Mouse (Mus musculus) kidney, postnatal 14 days (tissue): ENCODE measurements at regions not wholly inside any gene's neighbourhood (a gene's known extent, or its start where the extent isn't known, plus 50 kb on each side); places are given as distances from the start of the nearest gene placed in this dataset.

ENCODE experiments used
- DNase-seq: peaks from one replicate; pipeline ENCODE4 v3.0.0; 2022; ENCODE audit warnings: mixed read lengths

GRCm38 (mm10) chr14:76307603-76308002 lies 107.2 kb upstream of the Tsc22d1 start:
- DNase-seq: no peak

GRCm38 (mm10) chr14:76308188-76308812 lies 106.5 kb upstream of the Tsc22d1 start:
- DNase-seq: no peak

- DNase-seq: no peak
These were observed 105.2 kb upstream of the Tsc22d1 start for GRCm38 (mm10) chr14:76309606-76310005.

GRCm38 (mm10) chr14:76310278-76310677 lies 104.5 kb upstream of the Tsc22d1 start:
- DNase-seq: peak; percentile 13

DNA sequence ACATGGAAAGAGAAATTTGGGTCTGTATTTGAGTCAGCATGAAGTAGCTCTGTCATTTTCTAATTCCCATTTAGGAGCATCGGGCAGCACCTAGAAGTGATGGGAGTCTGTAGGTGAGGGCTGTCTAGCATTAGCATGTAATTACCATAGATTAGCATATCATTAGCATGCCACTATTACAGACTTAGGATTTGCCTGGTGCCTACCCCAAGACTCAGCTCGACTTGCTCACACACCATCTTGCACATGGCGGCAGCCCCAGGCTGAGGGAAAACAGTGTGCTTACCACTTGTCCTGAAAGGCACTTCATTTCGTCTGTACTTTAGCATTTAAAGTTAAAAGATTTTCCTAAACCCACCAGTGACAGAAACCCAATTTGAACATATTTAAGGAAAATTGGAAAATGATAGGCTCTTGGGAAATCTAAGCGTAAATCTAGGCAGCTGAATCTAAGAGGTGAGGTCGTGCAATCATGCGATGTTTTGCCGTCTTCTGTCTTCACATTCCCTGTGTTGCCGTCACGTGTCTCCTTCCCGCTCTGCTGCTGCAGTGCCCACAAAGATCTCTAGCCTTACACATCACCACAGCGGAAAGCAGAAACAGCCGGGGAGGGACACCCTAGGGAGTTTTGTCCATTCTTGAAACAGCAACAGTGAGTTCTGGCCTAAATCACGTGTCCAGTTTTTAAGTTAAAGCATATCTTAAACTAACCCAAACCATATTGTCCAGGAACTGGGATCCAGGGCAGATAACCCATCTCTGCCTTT lies 101.2 kb upstream of the Tsc22d1 start:
- DNase-seq: no peak

- peak; percentile 29 for DNase-seq
These were observed 96.3 kb upstream of the Tsc22d1 start for GRCm38 (mm10) chr14:76318438-76318837.

- DNase-seq: no peak
These were observed 90.5 kb upstream of the Tsc22d1 start for GRCm38 (mm10) chr14:76324246-76324645.

DNA sequence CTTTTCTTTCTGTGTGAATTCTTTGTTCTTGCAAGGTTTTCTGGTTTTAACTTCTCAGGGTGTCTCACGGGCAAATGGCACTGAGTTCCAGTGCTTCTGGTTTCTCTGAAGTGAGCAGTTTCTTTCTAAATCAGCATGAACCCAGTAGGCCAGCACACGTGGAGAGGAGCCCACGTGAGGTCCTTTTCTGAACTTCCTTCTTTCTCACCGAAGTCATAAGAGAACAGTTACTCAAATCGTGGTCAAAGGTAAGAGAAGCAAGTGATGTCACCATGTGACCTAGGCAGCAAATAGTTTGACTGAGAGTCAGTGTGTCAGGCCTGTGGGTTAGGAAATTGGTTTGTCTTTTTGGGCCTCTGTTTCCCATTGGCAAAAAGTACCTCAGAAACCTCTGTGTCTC lies 84.8 kb upstream of the Tsc22d1 start:
- no peak for DNase-seq

- DNase-seq: no peak
These were observed 83.0 kb upstream of the Tsc22d1 start for GRCm38 (mm10) chr14:76331497-76332335.

GRCm38 (mm10) chr14:76332336-76332703 lies 82.4 kb upstream of the Tsc22d1 start:
- no peak for DNase-seq

DNA sequence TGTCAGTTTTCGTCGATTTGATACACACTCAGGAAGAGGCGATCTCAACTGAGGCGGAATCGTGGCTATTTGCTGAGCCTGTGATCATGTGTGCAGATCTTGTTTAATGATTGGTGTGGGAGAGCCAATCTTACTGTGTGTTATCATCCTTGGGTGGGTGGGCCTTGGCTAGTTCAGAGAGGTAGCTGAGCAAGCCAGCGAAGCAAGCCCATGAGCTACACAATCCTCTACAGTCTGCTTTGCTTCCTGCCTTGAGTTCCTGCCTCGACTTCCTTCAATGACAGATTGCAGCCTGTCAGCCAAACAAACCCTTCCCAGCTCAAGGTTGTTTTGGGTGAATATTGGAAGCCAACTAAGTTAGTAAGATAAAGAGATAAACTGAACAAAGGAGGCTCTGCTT lies 74.0 kb upstream of the Tsc22d1 start:
- DNase-seq: no peak

GRCm38 (mm10) chr14:76341226-76341625 lies 73.5 kb upstream of the Tsc22d1 start:
- no peak for DNase-seq

DNA sequence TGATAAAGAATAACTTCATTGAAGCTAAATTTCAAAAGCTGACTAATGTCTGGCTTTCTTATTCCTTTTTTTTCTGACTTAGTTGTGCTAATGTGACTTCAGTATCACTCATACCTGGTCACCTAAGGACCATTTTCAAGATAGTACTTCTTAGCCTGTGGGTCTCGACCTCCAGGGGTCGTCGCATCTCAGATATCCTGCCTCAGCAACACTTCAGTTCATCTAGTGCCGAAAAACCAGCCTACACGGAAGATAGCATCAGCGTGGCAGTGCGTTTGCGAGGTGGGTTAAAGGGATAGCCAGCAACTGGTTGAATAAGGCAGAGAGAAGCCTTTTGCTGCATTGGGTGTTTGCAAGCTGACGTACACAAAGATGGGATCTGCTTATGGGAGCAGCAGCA lies 62.9 kb upstream of the Tsc22d1 start:
- DNase-seq: no peak

DNA sequence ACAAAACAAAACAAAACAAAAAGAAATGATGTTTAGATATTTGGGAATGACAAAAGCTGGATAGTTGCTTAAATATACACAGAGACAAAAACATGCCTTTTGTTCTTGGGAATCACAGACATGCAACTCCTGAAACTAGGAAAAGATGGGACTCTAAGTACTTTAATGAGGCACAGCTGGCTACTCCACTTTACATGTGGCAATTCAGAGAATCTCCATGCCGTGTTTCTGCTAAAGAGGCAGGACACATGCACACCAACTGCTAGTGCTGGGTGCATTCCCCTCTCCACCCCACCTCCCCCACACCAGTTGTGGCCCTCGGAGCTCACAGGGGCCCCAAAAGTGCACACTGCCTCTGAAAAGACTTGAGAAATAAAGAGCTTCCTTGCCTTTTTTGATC lies 58.6 kb upstream of the Tsc22d1 start:
- DNase-seq: no peak

GRCm38 (mm10) chr14:76359837-76360410 lies 54.8 kb upstream of the Tsc22d1 start:
- DNase-seq: no peak

- no peak for DNase-seq
These were observed 50.7 kb upstream of the Tsc22d1 start for GRCm38 (mm10) chr14:76364034-76364433.
